Mouse (Mus musculus) stomach, postnatal 0 days (tissue): Measurements from ENCODE around the gene Stub1.

ENCODE experiments used
- CTCF ChIP-seq: IDR thresholded peaks from 2 replicates; pipeline ENCODE4 v1.5.1; 2016; ENCODE audit warnings: antibody characterized with exemption, low read depth, mild to moderate bottlenecking, moderate library complexity
- EP300 ChIP-seq: optimal IDR thresholded peaks from 2 replicates; pipeline ENCODE3; 2016; ENCODE audit warnings: antibody characterized with exemption

DNA sequence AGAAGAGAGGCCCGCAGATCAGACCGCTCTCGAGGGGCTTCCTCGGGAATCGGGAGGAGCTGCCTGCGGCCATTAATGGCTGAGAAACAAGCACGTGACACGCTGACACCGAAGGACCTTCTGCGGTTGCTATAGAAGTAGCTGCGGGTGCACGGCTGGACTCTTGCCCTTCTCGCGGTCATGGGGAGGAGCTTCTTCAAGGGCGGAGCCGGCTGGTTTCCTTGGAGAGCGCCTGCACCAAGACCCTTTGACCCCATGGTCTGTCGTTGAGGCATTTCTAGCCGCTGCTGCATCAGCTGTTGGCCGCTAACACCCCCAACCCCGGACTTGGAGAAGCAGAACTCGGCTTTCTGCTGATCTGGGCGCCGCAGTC, at the start of gene Stub1:
- TF ChIP-seq CTCF (no peak), EP300 (no peak)
